Mouse (Mus musculus): ENCODE data around the gene Zfand2b. TPM values are rescaled to one million over a fixed set of nuclear protein-coding genes. Genes with fewer than 3 reads are reported as not detected.

The Zfand2b gene
- polyA plus RNA-seq (2015; fragmentation: Nextera tagmentation; extraction: Ambion mirVana) = 41.0 and 41.1 TPM in 2 replicates

DNA sequence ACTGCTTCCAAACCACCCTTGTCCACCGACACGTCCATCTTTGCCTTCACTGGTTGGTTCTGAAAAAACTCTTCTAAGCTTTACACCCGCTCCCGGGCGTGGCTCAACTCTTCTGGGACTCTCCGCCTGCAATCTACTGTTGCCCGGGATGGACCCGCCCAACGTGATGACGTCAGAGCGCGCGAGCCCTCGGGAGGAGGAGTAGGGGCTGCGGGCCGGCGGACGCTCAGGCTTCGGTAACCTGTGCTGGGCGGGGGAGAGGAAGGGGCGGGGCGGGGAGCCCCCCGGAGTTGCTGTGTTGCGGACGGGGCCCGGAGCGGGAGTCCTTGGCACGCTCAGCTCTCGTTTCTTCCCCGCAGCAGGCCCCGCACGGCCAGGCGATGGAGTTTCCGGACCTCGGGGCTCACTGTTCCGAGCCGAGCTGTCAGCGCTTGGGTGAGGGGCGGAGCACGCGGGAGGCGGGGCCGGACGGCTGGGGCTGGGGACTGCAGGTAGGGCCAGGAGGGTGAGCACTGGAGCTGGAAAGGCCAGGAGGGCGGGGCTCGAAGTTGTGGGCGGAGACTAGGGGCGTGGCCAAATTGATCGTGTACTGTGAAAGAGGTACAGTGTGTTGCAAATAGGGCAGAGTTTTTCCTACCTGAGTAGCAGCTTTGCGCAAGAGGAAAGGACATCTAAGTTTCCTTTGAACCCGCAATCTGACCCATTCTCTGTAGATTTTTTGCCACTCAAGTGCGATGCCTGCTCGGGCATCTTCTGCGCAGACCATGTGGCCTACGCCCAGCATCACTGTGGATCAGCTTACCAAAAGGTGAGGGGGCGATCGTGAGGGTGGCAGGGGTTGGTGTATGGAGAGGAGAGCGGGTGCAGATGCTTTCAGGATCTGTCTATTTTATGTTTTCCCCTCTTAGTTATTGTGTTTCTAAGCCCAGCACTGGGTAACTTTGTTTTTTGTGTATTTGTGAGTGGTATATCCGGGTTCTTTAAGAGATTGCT is at the start of gene Zfand2b:
Gene Zfand2b (plus strand): TSS at position 175 of the 993 bp plus-strand sequence.
- 2% methylated on average over 59 of the region's 59 CpGs for WGBS (ENCODE audit: insufficient replicate concordance)
- H3K27me3 ChIP-seq (ENCODE audit: control insufficient read depth, insufficient read depth, low read depth, low read length) = no peaks in the 10 kb centered on the region

GRCm38 (mm10) chr1:75122211-75122610 is 46.2 kb upstream of the Zfand2b start:
- Histone ChIP-seq H3K9ac (ENCODE audit: low read depth, low read length) (no peak overlapping the region), H3K9me3 (replicated peaks; ENCODE audit: control insufficient read depth, low read length) (no peaks in the 10 kb centered on the region), H3K4me3 (ENCODE audit: low read depth, low read length) (no peak overlapping the region), H3K36me3 (ENCODE audit: control insufficient read depth, insufficient read depth) (no peaks in the 10 kb centered on the region), H3K27me3 (ENCODE audit: control insufficient read depth, insufficient read depth, low read depth, low read length) (no peaks in the 10 kb centered on the region), H3K4me2 (ENCODE audit: low read depth, low read length) (no peak overlapping the region), H3K27ac (ENCODE audit: low read length) (no peak overlapping the region), H3K4me1 (ENCODE audit: control insufficient read depth, low read depth, low read length) (peaks cover 18% of the 10 kb centered on the region)
- no peak for ATAC-seq (ENCODE audit: low read depth)
- 51% methylated on average over 3 of the region's 3 CpGs for WGBS (ENCODE audit: insufficient replicate concordance)

More for the DNA sequence above, at the start of gene Zfand2b:
- no peaks in the 10 kb centered on the region for H3K9me3 ChIP-seq (replicated peaks; ENCODE audit: control insufficient read depth, low read length)
- peak within 1 kb of the TSS; percentile 76 for H3K4me3 ChIP-seq (ENCODE audit: low read depth, low read length)
- H3K4me2 ChIP-seq (ENCODE audit: low read depth, low read length) = peak within 1 kb of the TSS; percentile 75
- peak within 1 kb of the TSS; percentile 88 for H3K9ac ChIP-seq (ENCODE audit: low read depth, low read length)
- peak; percentile 97 for ATAC-seq (ENCODE audit: low read depth)
- peaks cover 37% of the 10 kb centered on the region for H3K36me3 ChIP-seq (ENCODE audit: control insufficient read depth, insufficient read depth)
- H3K27ac ChIP-seq (ENCODE audit: low read length) = peak within 1 kb of the TSS; percentile 95
- H3K4me1 ChIP-seq (ENCODE audit: control insufficient read depth, low read depth, low read length) = peaks cover 30% of the 10 kb centered on the region

DNA sequence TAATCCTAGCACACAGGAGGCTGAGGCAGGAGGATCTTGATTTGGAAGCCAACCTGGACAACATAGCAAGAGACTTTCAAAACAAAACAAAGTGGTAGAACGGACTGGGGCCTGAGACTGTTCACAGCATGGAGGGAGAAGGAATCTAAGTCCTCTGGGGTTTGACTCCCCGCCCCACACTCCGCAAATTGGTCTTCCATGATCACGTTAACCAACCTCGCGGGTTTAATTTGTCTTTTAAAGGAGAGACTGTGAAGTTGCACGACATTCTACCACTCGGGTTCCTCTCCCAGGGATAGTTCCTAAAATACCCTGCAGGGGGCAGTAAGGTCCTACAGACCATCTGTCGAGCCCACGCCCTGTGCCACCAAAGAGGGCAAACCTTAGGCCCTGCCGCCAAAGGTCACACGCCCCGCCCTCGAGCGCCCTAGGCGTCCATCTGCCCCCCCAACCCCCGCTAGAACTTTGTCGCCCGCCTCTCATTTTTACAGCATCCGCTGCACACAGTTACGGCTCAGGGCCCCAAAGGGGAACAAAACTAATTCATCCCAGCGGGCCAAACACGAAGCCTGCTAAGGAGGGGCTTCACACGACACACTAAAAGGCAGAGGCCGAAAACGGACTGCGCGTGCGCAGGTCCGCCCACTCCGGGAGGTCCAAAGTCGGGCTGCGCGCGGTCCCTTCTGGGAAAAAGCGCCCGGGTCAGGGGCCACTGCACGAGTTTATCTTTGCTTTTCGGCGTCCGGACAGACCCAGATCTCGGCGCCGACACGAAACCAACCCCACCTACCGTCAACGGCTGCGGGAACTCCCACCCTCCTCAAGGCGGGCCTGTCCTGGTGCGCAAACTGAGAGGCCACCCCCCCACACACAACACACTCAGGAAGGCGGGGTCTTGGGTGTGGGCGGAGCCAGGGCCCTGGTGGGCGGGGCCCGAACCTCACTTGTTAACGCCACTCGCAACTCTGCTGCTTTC is 43.8 kb upstream of the Zfand2b start, which contains the start of gene Nhej1:
Gene Nhej1 (minus strand): TSS at position 855 of the 976 bp plus-strand sequence.
- H3K36me3 ChIP-seq (ENCODE audit: control insufficient read depth, insufficient read depth) = no peaks in the 10 kb centered on the region
- H3K4me1 ChIP-seq (ENCODE audit: control insufficient read depth, low read depth, low read length) = peaks cover 18% of the 10 kb centered on the region
- peak within 1 kb of the TSS; percentile 85 for H3K9ac ChIP-seq (ENCODE audit: low read depth, low read length)
- H3K4me3 ChIP-seq (ENCODE audit: low read depth, low read length) = peak within 1 kb of the TSS; percentile 80
- peak within 1 kb of the TSS; percentile 100 for H3K27ac ChIP-seq (ENCODE audit: low read length)
- H3K27me3 ChIP-seq (ENCODE audit: control insufficient read depth, insufficient read depth, low read depth, low read length) = no peaks in the 10 kb centered on the region
- under 1% methylated on average over 56 of the region's 56 CpGs for WGBS (ENCODE audit: insufficient replicate concordance)
- peak within 1 kb of the TSS; percentile 73 for H3K4me2 ChIP-seq (ENCODE audit: low read depth, low read length)
- no peaks in the 10 kb centered on the region for H3K9me3 ChIP-seq (replicated peaks; ENCODE audit: control insufficient read depth, low read length)
- ATAC-seq (ENCODE audit: low read depth) = peak; percentile 92

GRCm38 (mm10) chr1:75125418-75125817 is 43.0 kb upstream of the Zfand2b start:
- Histone ChIP-seq H3K9me3 (replicated peaks; ENCODE audit: control insufficient read depth, low read length) (no peaks in the 10 kb centered on the region), H3K9ac (ENCODE audit: low read depth, low read length) (peak overlapping the region; percentile 85), H3K27ac (ENCODE audit: low read length) (peak overlapping the region; percentile 100), H3K27me3 (ENCODE audit: control insufficient read depth, insufficient read depth, low read depth, low read length) (no peaks in the 10 kb centered on the region), H3K4me3 (ENCODE audit: low read depth, low read length) (peak overlapping the region; percentile 80), H3K4me2 (ENCODE audit: low read depth, low read length) (peak overlapping the region; percentile 73), H3K4me1 (ENCODE audit: control insufficient read depth, low read depth, low read length) (peaks cover 18% of the 10 kb centered on the region), H3K36me3 (ENCODE audit: control insufficient read depth, insufficient read depth) (no peaks in the 10 kb centered on the region)
- 34% methylated on average over 5 of the region's 5 CpGs for WGBS (ENCODE audit: insufficient replicate concordance)
- ATAC-seq (ENCODE audit: low read depth) = no peak

- H3K4me3 ChIP-seq (ENCODE audit: low read depth, low read length) = no peak overlapping the region
- no peaks in the 10 kb centered on the region for H3K36me3 ChIP-seq (ENCODE audit: control insufficient read depth, insufficient read depth)
- no peaks in the 10 kb centered on the region for H3K27me3 ChIP-seq (ENCODE audit: control insufficient read depth, insufficient read depth, low read depth, low read length)
- H3K9me3 ChIP-seq (replicated peaks; ENCODE audit: control insufficient read depth, low read length) = no peaks in the 10 kb centered on the region
- peaks cover 22% of the 10 kb centered on the region for H3K4me1 ChIP-seq (ENCODE audit: control insufficient read depth, low read depth, low read length)
- no peak overlapping the region for H3K4me2 ChIP-seq (ENCODE audit: low read depth, low read length)
- H3K27ac ChIP-seq (ENCODE audit: low read length) = no peak overlapping the region
- H3K9ac ChIP-seq (ENCODE audit: low read depth, low read length) = no peak overlapping the region
- 58% methylated on average over 3 of the region's 3 CpGs for WGBS (ENCODE audit: insufficient replicate concordance)
- ATAC-seq (ENCODE audit: low read depth) = no peak
Observed at GRCm38 (mm10) chr1:75128641-75129040, 39.8 kb upstream of the Zfand2b start.

- Histone ChIP-seq H3K4me1 (ENCODE audit: control insufficient read depth, low read depth, low read length) (peaks cover 44% of the 10 kb centered on the region), H3K36me3 (ENCODE audit: control insufficient read depth, insufficient read depth) (peaks cover 30% of the 10 kb centered on the region), H3K9me3 (replicated peaks; ENCODE audit: control insufficient read depth, low read length) (no peaks in the 10 kb centered on the region), H3K9ac (ENCODE audit: low read depth, low read length) (no peak within 1 kb of the TSS), H3K4me2 (ENCODE audit: low read depth, low read length) (peak within 1 kb of the TSS; percentile 21; the same call in 1 of the 2 replicates), H3K27me3 (ENCODE audit: control insufficient read depth, insufficient read depth, low read depth, low read length) (no peaks in the 10 kb centered on the region), H3K27ac (ENCODE audit: low read length) (0 out of 2 replicates have a peak within 1 kb of the TSS, but pooled peaks have one; percentile 28), H3K4me3 (ENCODE audit: low read depth, low read length) (no peak within 1 kb of the TSS)
- WGBS (ENCODE audit: insufficient replicate concordance) = 55% methylated on average over 12 of the region's 12 CpGs
- no peak; the same call in 1 of the 2 replicates for ATAC-seq (ENCODE audit: low read depth)
Observed at GRCm38 (mm10) chr1:75133421-75134207, 34.8 kb upstream of the Zfand2b start, which contains the start of gene Slc23a3. Slc23a3 (minus strand) TSS chr1:75133890.

- peak overlapping the region; percentile 95 for H3K27ac ChIP-seq (ENCODE audit: low read length)
- H3K4me3 ChIP-seq (ENCODE audit: low read depth, low read length) = peak overlapping the region; percentile 36
- peak; percentile 57 for ATAC-seq (ENCODE audit: low read depth)
- peak overlapping the region; percentile 64 for H3K4me2 ChIP-seq (ENCODE audit: low read depth, low read length)
- H3K9ac ChIP-seq (ENCODE audit: low read depth, low read length) = peak overlapping the region; percentile 64
- no peaks in the 10 kb centered on the region for H3K27me3 ChIP-seq (ENCODE audit: control insufficient read depth, insufficient read depth, low read depth, low read length)
- H3K9me3 ChIP-seq (replicated peaks; ENCODE audit: control insufficient read depth, low read length) = no peaks in the 10 kb centered on the region
- peaks cover 39% of the 10 kb centered on the region for H3K36me3 ChIP-seq (ENCODE audit: control insufficient read depth, insufficient read depth)
- peaks cover 63% of the 10 kb centered on the region for H3K4me1 ChIP-seq (ENCODE audit: control insufficient read depth, low read depth, low read length)
- 20% methylated on average over 6 of the region's 6 CpGs for WGBS (ENCODE audit: insufficient replicate concordance)
Observed at GRCm38 (mm10) chr1:75136293-75136692, 32.2 kb upstream of the Zfand2b start.

GRCm38 (mm10) chr1:75136730-75137129 is 31.7 kb upstream of the Zfand2b start:
- Histone ChIP-seq H3K36me3 (ENCODE audit: control insufficient read depth, insufficient read depth) (peaks cover 39% of the 10 kb centered on the region), H3K4me3 (ENCODE audit: low read depth, low read length) (peak overlapping the region; percentile 36), H3K4me1 (ENCODE audit: control insufficient read depth, low read depth, low read length) (peaks cover 63% of the 10 kb centered on the region), H3K27ac (ENCODE audit: low read length) (peak overlapping the region; percentile 95), H3K4me2 (ENCODE audit: low read depth, low read length) (peak overlapping the region; percentile 64), H3K9me3 (replicated peaks; ENCODE audit: control insufficient read depth, low read length) (no peaks in the 10 kb centered on the region), H3K27me3 (ENCODE audit: control insufficient read depth, insufficient read depth, low read depth, low read length) (no peaks in the 10 kb centered on the region), H3K9ac (ENCODE audit: low read depth, low read length) (peak overlapping the region; percentile 64)
- ATAC-seq (ENCODE audit: low read depth) = peak; percentile 87
- 11% methylated on average over 3 of the region's 3 CpGs for WGBS (ENCODE audit: insufficient replicate concordance)

Data from liver, embryonic 16.5 days (tissue).